Mouse (Mus musculus) stomach, embryonic 15.5 days (tissue): ENCODE measurements around the gene Atg2a. TPM values are rescaled to one million over a fixed set of nuclear protein-coding genes. Genes with fewer than 3 reads are reported as not detected.
"Not testable (repeated sequence)": the region's sequence is repeated elsewhere in the genome, so short reads cannot be mapped to it uniquely, and the experiment has no call there.

Experiments used
- ATAC-seq: fragments of 200-750 bp; cut with Nextera tagmentation; 2 replicates; pipeline ENCODE4 v1.8.0; 2017; ENCODE audit warnings: low read depth, moderate number of reproducible peaks, moderate TSS enrichment; ENCODE audit not compliant: insufficient read depth, low FRiP score
- H3K27ac ChIP-seq: fragments of 300-500 bp; sonication (generic); 2 replicates; pipeline ENCODE4 v1.5.1; 2015; ENCODE audit warnings: mild to moderate bottlenecking, inconsistent platforms
- H3K27me3 ChIP-seq: fragments of 300-500 bp; sonication (generic); replicated peaks from 2 replicates; pipeline ENCODE4 v1.6.1; 2015; ENCODE audit warnings: inconsistent platforms
- H3K36me3 ChIP-seq: fragments of 300-500 bp; sonication (generic); 2 replicates; pipeline ENCODE4 v1.6.1; 2015; ENCODE audit warnings: inconsistent platforms
- H3K4me1 ChIP-seq: fragments of 300-500 bp; sonication (generic); 2 replicates; pipeline ENCODE4 v1.6.1; 2015; ENCODE audit warnings: inconsistent platforms
- H3K4me2 ChIP-seq: fragments of 300-500 bp; sonication (generic); 2 replicates; pipeline ENCODE4 v1.6.1; 2015; ENCODE audit warnings: mild to moderate bottlenecking, inconsistent platforms
- H3K4me3 ChIP-seq: fragments of 300-500 bp; sonication (generic); replicated peaks from 2 replicates; pipeline ENCODE4 v1.5.1; 2015; ENCODE audit warnings: inconsistent platforms
- H3K9ac ChIP-seq: fragments of 300-500 bp; sonication (generic); 2 replicates; pipeline ENCODE4 v1.6.1; 2015; ENCODE audit warnings: inconsistent platforms
- H3K9me3 ChIP-seq: fragments of 300-500 bp; sonication (generic); 2 replicates; pipeline ENCODE4 v1.6.1; 2016; ENCODE audit warnings: inconsistent platforms
- WGBS: fragments of 180-500 bp; shearing (Covaris S2); methylation state at CpG from one replicate; pipeline ENCODE4 v1.1.7; 2015; 5-methylcytosine and 5-hydroxymethylcytosine counted together
- polyA plus RNA-seq: library from polyadenylated mRNA; unstranded; fragments of >200 nt; fragmentation: Nextera tagmentation; extraction: Ambion mirVana; gene quantifications from 2 replicates; pipeline ENCODE4 v1.2.1, GENCODE M21; 2015

Atg2a gene
- polyA plus RNA-seq, 1 experiment from 2014 or later, result 7.6 TPM

DNA sequence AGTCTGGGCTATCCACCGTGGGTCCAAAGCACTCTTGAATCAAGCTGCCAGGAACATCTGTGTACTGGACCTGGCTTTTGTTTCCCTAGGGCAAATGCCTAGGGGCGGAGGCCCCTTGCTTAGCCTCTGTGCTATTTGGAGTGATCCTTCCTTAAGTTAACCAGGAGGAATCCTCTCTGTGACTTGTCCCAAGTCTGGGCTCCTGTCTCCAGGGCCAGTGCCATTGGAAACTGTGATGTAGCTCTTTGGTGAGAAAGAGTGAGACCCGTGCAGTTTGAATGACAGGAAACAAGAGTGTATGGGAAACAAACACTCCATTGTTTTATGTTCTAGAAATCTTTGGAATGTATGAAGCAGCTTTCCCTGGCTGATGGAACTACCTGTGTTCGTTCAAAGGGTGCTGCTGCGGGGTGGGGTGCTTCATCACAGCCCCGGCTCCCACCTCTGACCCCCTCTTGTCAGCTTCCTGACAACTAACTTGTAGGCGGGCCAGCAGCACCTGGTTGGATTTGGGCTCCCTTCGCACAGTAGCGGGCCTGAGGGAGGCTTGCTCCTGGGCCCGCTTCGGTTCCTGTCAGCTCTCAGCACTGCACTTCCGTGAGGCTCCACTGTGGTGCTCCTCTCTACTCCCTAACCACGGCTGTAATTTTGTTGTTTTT lies 46.9 kb downstream of the Atg2a start:
- Histone ChIP-seq H3K4me3 (no peak overlapping the region), H3K4me1 (peaks cover 38% of the 10 kb centered on the region; the same call in 1 of the 2 replicates), H3K27ac (0 out of 2 replicates have a peak overlapping the region, but pooled peaks have one; percentile 18), H3K9ac (no peak overlapping the region), H3K9me3 (no peaks in the 10 kb centered on the region), H3K27me3 (no peaks in the 10 kb centered on the region), H3K36me3 (peaks cover 11% of the 10 kb centered on the region; the same call in 1 of the 2 replicates), H3K4me2 (no peak overlapping the region)
- no peak for ATAC-seq
- 70% methylated on average over 13 of the region's 13 CpGs for WGBS

DNA sequence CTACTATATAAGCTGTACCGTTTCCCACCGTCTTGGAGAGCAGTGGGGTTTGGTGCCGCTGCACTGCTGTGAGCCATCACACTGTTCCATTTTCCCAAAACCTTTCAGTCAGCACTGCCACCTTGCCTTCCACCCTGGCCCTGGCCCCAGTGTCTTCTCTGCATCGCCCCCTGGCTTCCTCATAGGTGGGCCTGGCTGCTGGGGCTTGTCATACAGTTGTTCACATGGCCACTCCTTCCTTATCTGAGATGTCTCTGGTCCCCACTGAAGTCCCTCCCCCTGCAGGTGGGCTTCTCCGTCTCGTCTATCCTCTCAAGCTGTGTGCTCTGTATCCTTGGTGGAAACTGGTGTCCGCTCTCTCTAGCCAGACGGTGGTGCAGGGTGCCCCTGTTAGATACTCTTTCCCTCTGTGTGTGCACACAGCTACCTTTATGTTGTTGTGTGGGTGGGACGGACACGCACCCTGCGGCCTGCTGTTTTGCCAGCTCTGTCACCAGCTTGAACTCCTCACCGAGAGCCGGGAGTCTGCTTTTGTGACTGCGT lies 48.3 kb downstream of the Atg2a start:
- WGBS, result 88% methylated on average over 14 of the region's 14 CpGs

GRCm38 (mm10) chr19:6290720-6291116 lies 49.2 kb downstream of the Atg2a start:
- WGBS, result 96% methylated on average over 5 of the region's 6 CpGs
- Histone ChIP-seq H3K4me1 (peaks cover 28% of the 10 kb centered on the region; the same call in 1 of the 2 replicates), H3K27ac (peak overlapping the region; percentile 75), H3K36me3 (peaks cover 13% of the 10 kb centered on the region; the same call in 1 of the 2 replicates)
- not testable (repeated sequence) for H3K4me2 ChIP-seq, H3K4me3 ChIP-seq, H3K9ac ChIP-seq, H3K27me3 ChIP-seq, H3K9me3 ChIP-seq
- 0 out of 2 replicates have a peak, but pooled peaks have one; percentile 34 for ATAC-seq

More for the DNA sequence above, 48.3 kb downstream of the Atg2a start:
- H3K4me1 ChIP-seq, result peaks cover 37% of the 10 kb centered on the region; the same call in 1 of the 2 replicates
- H3K9ac ChIP-seq, result no peak overlapping the region
- H3K9me3 ChIP-seq, result no peaks in the 10 kb centered on the region
- H3K4me3 ChIP-seq, result no peak overlapping the region
- no peak for ATAC-seq
- no peaks in the 10 kb centered on the region for H3K27me3 ChIP-seq
- peaks cover 8% of the 10 kb centered on the region; the same call in 1 of the 2 replicates for H3K36me3 ChIP-seq
- no peak overlapping the region for H3K4me2 ChIP-seq
- no peak overlapping the region for H3K27ac ChIP-seq

DNA sequence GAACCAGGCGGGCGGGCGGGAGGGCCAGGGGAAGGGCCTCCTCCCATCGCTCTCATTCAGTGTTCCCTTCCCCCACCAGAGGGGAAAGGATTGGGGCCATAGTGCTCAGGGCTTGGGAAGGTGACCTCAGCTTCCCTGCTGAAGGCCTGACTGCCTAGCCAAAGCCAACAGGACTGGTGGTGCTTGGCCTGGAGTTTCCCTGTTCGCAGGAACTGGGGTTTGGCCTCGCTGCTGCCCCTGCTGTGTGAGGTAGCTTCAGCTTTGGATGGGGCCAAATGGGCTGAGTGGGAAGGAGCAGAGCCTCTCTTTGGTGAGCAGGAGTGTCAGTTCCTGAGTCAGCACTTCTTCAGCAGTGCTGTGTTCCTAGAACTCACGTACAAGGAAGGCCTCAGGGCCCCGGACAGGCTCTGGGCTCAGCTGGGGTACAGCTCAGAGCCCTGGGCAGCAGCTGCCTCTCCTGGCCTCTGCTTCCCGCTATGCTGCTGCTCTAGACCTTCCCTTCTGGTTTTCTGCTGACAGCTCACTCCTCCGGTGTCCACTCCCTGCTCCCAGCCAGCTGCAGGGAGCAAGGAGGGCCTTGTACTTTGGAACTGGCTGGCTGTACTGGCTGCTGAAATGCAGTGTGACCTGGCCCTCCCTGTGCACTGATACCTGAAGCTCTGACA lies 49.8 kb downstream of the Atg2a start:
- Histone ChIP-seq H3K9ac (no peak overlapping the region), H3K4me2 (peak overlapping the region; percentile 27; the same call in 1 of the 2 replicates)

GRCm38 (mm10) chr19:6292262-6292661 lies 50.8 kb downstream of the Atg2a start:
- no peak overlapping the region for H3K9ac ChIP-seq

More for the DNA sequence above, 49.8 kb downstream of the Atg2a start:
- no peaks in the 10 kb centered on the region for H3K27me3 ChIP-seq
- H3K4me1 ChIP-seq, result 0 out of 2 replicates have a peak, but pooled peaks cover 23% of the 10 kb centered on the region
- ATAC-seq, result peak; percentile 54; the same call in 1 of the 2 replicates
- H3K36me3 ChIP-seq, result peaks cover 13% of the 10 kb centered on the region
- peak overlapping the region; percentile 75 for H3K27ac ChIP-seq
- H3K4me3 ChIP-seq, result no peak overlapping the region
- 74% methylated on average over 10 of the region's 10 CpGs for WGBS
- no peaks in the 10 kb centered on the region for H3K9me3 ChIP-seq

DNA sequence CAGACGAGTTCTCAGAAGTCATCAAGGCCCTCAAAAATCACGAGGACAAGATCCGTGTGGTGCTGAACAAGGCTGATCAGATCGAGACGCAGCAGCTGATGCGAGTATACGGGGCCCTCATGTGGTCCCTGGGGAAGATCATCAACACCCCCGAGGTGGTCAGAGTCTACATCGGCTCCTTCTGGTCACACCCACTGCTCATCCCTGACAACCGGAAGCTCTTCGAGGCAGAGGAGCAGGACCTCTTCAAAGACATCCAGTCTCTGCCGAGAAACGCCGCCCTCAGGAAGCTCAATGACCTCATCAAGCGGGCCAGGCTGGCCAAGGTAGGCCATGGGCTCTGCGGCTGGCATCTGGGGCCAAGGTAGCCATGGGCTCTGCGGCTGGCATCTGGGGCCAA lies 52.8 kb downstream of the Atg2a start:
- no peak overlapping the region for H3K4me3 ChIP-seq
- H3K4me1 ChIP-seq, result 0 out of 2 replicates have a peak, but pooled peaks cover 10% of the 10 kb centered on the region
- ATAC-seq, result no peak
- no peak overlapping the region for H3K9ac ChIP-seq
- H3K27ac ChIP-seq, result no peak overlapping the region
- no peak overlapping the region for H3K4me2 ChIP-seq
- no peaks in the 10 kb centered on the region for H3K27me3 ChIP-seq
- H3K36me3 ChIP-seq, result peaks cover 33% of the 10 kb centered on the region
- H3K9me3 ChIP-seq, result no peaks in the 10 kb centered on the region
- WGBS, result 90% methylated on average over 17 of the region's 17 CpGs

More at GRCm38 (mm10) chr19:6292262-6292661, 50.8 kb downstream of the Atg2a start:
- no peaks in the 10 kb centered on the region for H3K27me3 ChIP-seq
- H3K9me3 ChIP-seq, result no peaks in the 10 kb centered on the region
- no peak overlapping the region for H3K4me2 ChIP-seq
- H3K4me3 ChIP-seq, result no peak overlapping the region
- no peak for ATAC-seq
- 0 out of 2 replicates have a peak, but pooled peaks cover 19% of the 10 kb centered on the region for H3K4me1 ChIP-seq
- 84% methylated on average over 5 of the region's 5 CpGs for WGBS
- H3K27ac ChIP-seq, result no peak overlapping the region
- peaks cover 19% of the 10 kb centered on the region for H3K36me3 ChIP-seq

GRCm38 (mm10) chr19:6296551-6297210 lies 55.2 kb downstream of the Atg2a start:
- Histone ChIP-seq H3K4me3 (no peak overlapping the region), H3K36me3 (peaks cover 36% of the 10 kb centered on the region), H3K27me3 (no peaks in the 10 kb centered on the region), H3K9ac (no peak overlapping the region), H3K4me1 (peaks cover 13% of the 10 kb centered on the region), H3K4me2 (no peak overlapping the region), H3K27ac (no peak overlapping the region), H3K9me3 (no peaks in the 10 kb centered on the region)
- no peak for ATAC-seq
- WGBS, result 85% methylated on average over 5 of the region's 5 CpGs

DNA sequence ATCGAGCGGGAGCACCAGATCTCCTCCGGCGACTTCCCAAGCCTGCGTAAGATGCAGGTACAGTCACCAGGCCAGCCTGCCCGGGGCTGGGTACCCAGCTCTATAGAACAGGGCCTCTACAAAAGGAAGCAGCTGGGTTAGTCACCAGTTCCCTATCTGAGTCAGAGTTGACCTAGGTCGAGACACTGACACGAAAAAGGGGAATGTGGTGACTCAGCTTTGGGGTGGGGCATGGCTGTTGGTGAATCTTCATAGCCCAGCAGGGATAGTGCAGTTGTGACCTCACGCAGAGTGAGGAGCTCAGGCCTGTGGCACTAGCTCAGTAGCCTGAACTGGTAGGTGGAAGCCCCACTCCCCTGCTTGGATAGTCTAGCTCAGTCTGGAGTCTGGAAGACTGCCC lies 56.2 kb downstream of the Atg2a start:
- Histone ChIP-seq H3K9me3 (no peaks in the 10 kb centered on the region), H3K27ac (no peak overlapping the region), H3K27me3 (no peaks in the 10 kb centered on the region), H3K4me2 (no peak overlapping the region), H3K9ac (no peak overlapping the region), H3K36me3 (peaks cover 36% of the 10 kb centered on the region), H3K4me3 (no peak overlapping the region), H3K4me1 (peaks cover 11% of the 10 kb centered on the region)
- 74% methylated on average over 9 of the region's 9 CpGs for WGBS
- ATAC-seq, result peak; percentile 53; the same call in 1 of the 2 replicates

DNA sequence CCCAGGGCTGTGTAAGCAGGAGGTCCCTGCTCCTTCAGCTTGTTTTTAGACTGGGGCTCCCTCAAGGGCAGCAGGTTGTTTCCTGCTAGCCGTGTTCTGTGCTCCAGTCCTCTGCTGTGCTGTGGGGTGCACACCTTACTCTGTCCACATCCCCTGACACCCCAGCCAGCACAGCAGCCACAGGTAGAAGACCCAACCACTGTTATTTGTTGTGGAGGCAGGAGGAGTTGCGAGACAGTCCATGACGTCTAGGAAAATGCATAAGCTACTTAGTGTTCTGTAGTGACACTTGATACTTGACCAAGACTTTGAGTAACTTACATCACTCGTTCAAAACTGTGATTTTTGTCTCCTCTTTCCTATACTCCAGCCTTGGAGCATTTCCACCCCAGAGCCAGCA lies 57.5 kb downstream of the Atg2a start:
- H3K4me1 ChIP-seq, result peaks cover 11% of the 10 kb centered on the region
- no peak overlapping the region for H3K27ac ChIP-seq
- 79% methylated on average over 4 of the region's 4 CpGs for WGBS
- H3K4me2 ChIP-seq, result no peak overlapping the region
- no peak overlapping the region for H3K9ac ChIP-seq
- ATAC-seq, result no peak
- H3K36me3 ChIP-seq, result peaks cover 36% of the 10 kb centered on the region
- H3K27me3 ChIP-seq, result no peaks in the 10 kb centered on the region
- H3K4me3 ChIP-seq, result no peak overlapping the region
- H3K9me3 ChIP-seq, result no peaks in the 10 kb centered on the region

DNA sequence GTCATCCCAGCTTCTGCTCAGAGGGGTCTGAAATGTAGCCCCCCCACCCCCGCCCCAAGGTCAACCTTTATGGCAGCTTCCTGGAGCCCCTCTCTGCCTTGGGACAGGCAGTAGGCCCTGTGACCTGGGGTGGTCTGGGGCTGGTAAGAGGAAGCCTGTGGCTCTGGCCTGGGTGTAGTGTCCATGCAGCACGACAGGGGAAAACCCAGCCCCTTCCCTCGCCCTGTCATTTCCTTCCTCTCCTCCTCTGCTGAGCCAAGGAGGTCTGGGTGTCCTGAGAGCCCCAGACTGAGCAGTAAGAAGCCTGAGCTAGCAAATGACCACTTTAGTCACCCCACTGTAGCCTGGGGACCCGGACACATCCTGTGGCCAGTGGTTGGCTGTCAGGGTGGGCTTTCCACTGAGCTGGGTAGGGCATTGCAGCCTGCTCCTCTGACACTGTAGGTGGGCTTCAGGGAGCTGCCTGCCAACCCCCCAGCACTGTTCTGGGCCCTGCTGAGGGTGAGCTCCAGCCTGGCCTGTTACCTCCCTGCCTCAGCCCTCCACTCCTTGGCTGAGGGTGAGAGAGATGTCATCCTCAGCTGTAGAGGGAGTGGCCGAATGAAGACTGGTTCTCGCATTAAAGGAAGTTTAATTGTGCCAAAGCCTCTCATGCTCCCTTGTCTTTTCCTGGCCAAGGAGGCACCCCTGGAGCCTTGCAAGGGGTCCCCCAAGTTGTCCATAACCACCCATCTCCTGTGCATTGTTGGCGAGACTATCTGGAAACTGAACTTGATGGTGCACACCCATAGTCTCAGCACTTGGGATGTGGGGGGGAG lies 58.2 kb downstream of the Atg2a start:
- peaks cover 35% of the 10 kb centered on the region for H3K36me3 ChIP-seq
- H3K4me1 ChIP-seq, result peaks cover 11% of the 10 kb centered on the region
- no peak overlapping the region for H3K4me3 ChIP-seq
- H3K27ac ChIP-seq, result no peak overlapping the region; the same call in 1 of the 2 replicates
- H3K9me3 ChIP-seq, result no peaks in the 10 kb centered on the region
- no peak for ATAC-seq
- H3K27me3 ChIP-seq, result no peaks in the 10 kb centered on the region
- H3K4me2 ChIP-seq, result no peak overlapping the region; the same call in 1 of the 2 replicates
- 79% methylated on average over 7 of the region's 7 CpGs for WGBS
- H3K9ac ChIP-seq, result no peak overlapping the region

GRCm38 (mm10) chr19:6300402-6300841 lies 59.0 kb downstream of the Atg2a start:
- peaks cover 29% of the 10 kb centered on the region for H3K36me3 ChIP-seq
- 43% methylated on average over 7 of the region's 7 CpGs for WGBS
- ATAC-seq, result peak; percentile 47; the same call in 1 of the 2 replicates
- H3K4me1 ChIP-seq, result peaks cover 11% of the 10 kb centered on the region
- no peaks in the 10 kb centered on the region for H3K27me3 ChIP-seq
- H3K9me3 ChIP-seq, result no peaks in the 10 kb centered on the region
- no peak overlapping the region for H3K4me2 ChIP-seq
- no peak overlapping the region for H3K4me3 ChIP-seq
- H3K27ac ChIP-seq, result no peak overlapping the region; the same call in 1 of the 2 replicates
- no peak overlapping the region for H3K9ac ChIP-seq
